Mouse (Mus musculus): ENCODE data around the gene Slc30a7.

- TF ChIP-seq CTCF (IDR thresholded peaks at IDR 0.05; ENCODE audit: low read depth) (peak; percentile 44), EP300 (IDR thresholded peaks at IDR 0.05; ENCODE audit: low read depth) (no peak)
Measured at GRCm38 (mm10) chr3:116046000-116046399, 38.8 kb upstream of the Slc30a7 start.

Data from heart, postnatal 0 days (tissue).